In genomic region chr3:100559431-100559830, GRCm38 (mm10) we compare ENCODE assay signal across 18 mouse cellular contexts.
DNase-seq lines count a peak whose midpoint lies in the region; TF ChIP-seq lines count a peak whose summit lies in the region.
"Had no signal": no experiment of that assay in that cellular context is flagged by ENCODE, and none has a peak within 500 bp of the region (broad histone marks: within the 10 kb centered on the region; RNA-seq: fewer than 3 reads in every experiment).

No protein-coding gene starts in this region.

- no peaks in the 10 kb centered on the region for H3K4me1 ChIP-seq in cerebellum, adult 2 months (ENCODE audit: control insufficient read depth, insufficient read depth, low read length)
- H3K4me1 ChIP-seq: embryonic facial prominence, embryonic 15.5 days; forebrain, embryonic 12.5 days; hindbrain, embryonic 15.5 days had no signal

- no peaks in the 10 kb centered on the region for H3K27me3 ChIP-seq in cerebellum, adult 2 months (ENCODE audit: control insufficient read depth, insufficient read depth, low read length)
- H3K27me3 ChIP-seq: embryonic facial prominence, embryonic 15.5 days; forebrain, embryonic 12.5 days; heart, embryonic 15.5 days; hindbrain, embryonic 15.5 days had no signal

- no peak for TF ChIP-seq POLR2A in cerebellum, adult 2 months (IDR thresholded peaks at IDR 0.05; ENCODE audit: borderline replicate concordance, insufficient read depth, low read length)

- 93% methylated on average over 7 of the region's 7 CpGs for WGBS in cerebellum, adult 2 months

- peak; percentile 33 for DNase-seq in 3T3-L1 (ENCODE audit: low read depth, low spot score)
- peak; percentile 54 for DNase-seq in 416B (ENCODE audit: low read depth)
- peak; percentile 37 for DNase-seq in fibroblast of lung, adult 2 months (ENCODE audit: low read depth)
- DNase-seq in naive thymus-derived CD4-positive, alpha-beta T cell, adult 2 months (ENCODE audit: low read depth) = peak; percentile 52
- DNase-seq in cerebellum, adult 2 months = no peak
- DNase-seq in kidney, adult 18-20 months = no peak
- DNase-seq: adrenal gland, postnatal 14 days; cerebellum, adult 18-20 months; cerebellum, postnatal 10 days; embryo, embryonic 11 days; gastrocnemius, postnatal 10 days; heart, adult 2 months; heart, postnatal 36 days had no signal

- H3K4me3 ChIP-seq in cerebellum, adult 2 months (replicated peaks; ENCODE audit: insufficient read depth, low read depth, low read length) = no peak overlapping the region
- H3K4me3 ChIP-seq: embryonic facial prominence, embryonic 15.5 days; erythroblast, embryonic 14.5 days; forebrain, embryonic 12.5 days; heart, adult 2 months; heart, embryonic 15.5 days; hindbrain, embryonic 15.5 days had no signal

- no peak overlapping the region for H3K27ac ChIP-seq in cerebellum, adult 2 months (ENCODE audit: insufficient read depth, low read length)
- H3K27ac ChIP-seq: embryonic facial prominence, embryonic 15.5 days; forebrain, embryonic 12.5 days; heart, adult 2 months; heart, embryonic 15.5 days; hindbrain, embryonic 15.5 days had no signal

- no peak for TF ChIP-seq CTCF in cerebellum, adult 2 months (IDR thresholded peaks at IDR 0.05; ENCODE audit: borderline replicate concordance, insufficient read depth, low read depth, low read length)

Comparison
In these comparisons a context has a peak if more than half of its experiments do, and no peak if none do; other contexts are left out.
1. DNase-seq: peak in 3T3-L1 (single experiment), 416B (single experiment), fibroblast of lung, adult 2 months (single experiment) and naive thymus-derived CD4-positive, alpha-beta T cell, adult 2 months (single experiment); none in cerebellum, adult 2 months (0 of 2) and kidney, adult 18-20 months (single experiment).